Mouse (Mus musculus) midbrain, embryonic 10.5 days (tissue): ENCODE data around the gene Tcf15. TPM values are rescaled to one million over a fixed set of nuclear protein-coding genes. Genes with fewer than 3 reads are reported as not detected.

Experiments
- DNase-seq: peaks from one replicate; pipeline ENCODE4 v3.0.0-alpha.2; 2017; ENCODE audit warnings: low spot score
- H3K27ac ChIP-seq: fragments of 300-500 bp; sonication (generic); replicated peaks from 2 replicates; pipeline ENCODE4 v1.5.1; 2016; ENCODE audit warnings: mild to moderate bottlenecking
- H3K27me3 ChIP-seq: fragments of 300-500 bp; sonication (generic); 2 replicates; pipeline ENCODE4 v1.6.1; 2016; ENCODE audit warnings: low read depth, mild to moderate bottlenecking; ENCODE audit not compliant: poor library complexity, severe bottlenecking
- H3K36me3 ChIP-seq: fragments of 300-500 bp; sonication (generic); 2 replicates; pipeline ENCODE4 v1.6.1; 2016; ENCODE audit warnings: mild to moderate bottlenecking, moderate library complexity
- H3K4me1 ChIP-seq: fragments of 300-500 bp; sonication (generic); 2 replicates; pipeline ENCODE4 v1.6.1; 2016
- H3K4me3 ChIP-seq: fragments of 300-500 bp; sonication (generic); 2 replicates; pipeline ENCODE4 v1.5.1; 2016; ENCODE audit warnings: mild to moderate bottlenecking, moderate library complexity
- H3K9me3 ChIP-seq: fragments of 300-500 bp; sonication (generic); replicated peaks from 2 replicates; pipeline ENCODE4 v1.6.1; 2016; ENCODE audit warnings: mild to moderate bottlenecking
- WGBS: fragments of 180-500 bp; shearing (Covaris S2); methylation state at CpG from one replicate; pipeline ENCODE4 v1.1.7; 2016; 5-methylcytosine and 5-hydroxymethylcytosine counted together
- polyA plus RNA-seq: library from polyadenylated mRNA; unstranded; fragments of >200 nt; fragmentation: Nextera tagmentation; extraction: Ambion mirVana; gene quantifications from 2 replicates; pipeline ENCODE4 v1.2.1, GENCODE M21; 2016

Gene Tcf15
- polyA plus RNA-seq = 1.9 and 3.0 TPM in 2 replicates

- under 1% methylated on average over 118 of the region's 118 CpGs for WGBS
- no peaks in the 10 kb centered on the region for H3K36me3 ChIP-seq
- H3K9me3 ChIP-seq = no peaks in the 10 kb centered on the region
- peaks cover 91% of the 10 kb centered on the region for H3K27me3 ChIP-seq
- H3K27ac ChIP-seq = peak within 1 kb of the TSS; percentile 65
- peaks cover 30% of the 10 kb centered on the region for H3K4me1 ChIP-seq
- DNase-seq = peak; percentile 74
- peak within 1 kb of the TSS; percentile 59 for H3K4me3 ChIP-seq
Observed at GRCm38 (mm10) chr2:152143279-152144157, at the start of gene Tcf15. TSS of gene Tcf15 (plus strand) at chr2:152143561.

- H3K9me3 ChIP-seq = no peaks in the 10 kb centered on the region
- H3K27ac ChIP-seq = peak overlapping the region; percentile 67; the same call in 1 of the 2 replicates
- peaks cover 55% of the 10 kb centered on the region for H3K4me1 ChIP-seq
- H3K4me3 ChIP-seq = peak overlapping the region; percentile 39
- 4% methylated on average over 29 of the region's 29 CpGs for WGBS
- peak; percentile 33 for DNase-seq
- peaks cover 92% of the 10 kb centered on the region for H3K27me3 ChIP-seq
- H3K36me3 ChIP-seq = peaks cover 5% of the 10 kb centered on the region; the same call in 1 of the 2 replicates
Observed at GRCm38 (mm10) chr2:152094856-152095545, 48.4 kb upstream of the Tcf15 start.

- Histone ChIP-seq H3K27me3 (peaks cover 87% of the 10 kb centered on the region), H3K9me3 (no peaks in the 10 kb centered on the region), H3K4me3 (no peak overlapping the region), H3K36me3 (peaks cover 5% of the 10 kb centered on the region; the same call in 1 of the 2 replicates), H3K27ac (no peak overlapping the region), H3K4me1 (peaks cover 39% of the 10 kb centered on the region)
- no peak for DNase-seq
- WGBS = 84% methylated on average over 2 of the region's 2 CpGs
Observed at GRCm38 (mm10) chr2:152096922-152097321, 46.4 kb upstream of the Tcf15 start.

GRCm38 (mm10) chr2:152097916-152098315 lies 45.4 kb upstream of the Tcf15 start:
- no peaks in the 10 kb centered on the region for H3K9me3 ChIP-seq
- peaks cover 5% of the 10 kb centered on the region; the same call in 1 of the 2 replicates for H3K36me3 ChIP-seq
- peaks cover 39% of the 10 kb centered on the region for H3K4me1 ChIP-seq
- H3K27me3 ChIP-seq = peaks cover 85% of the 10 kb centered on the region
- WGBS = 83% methylated on average over 11 of the region's 11 CpGs
- DNase-seq = no peak
- H3K27ac ChIP-seq = no peak overlapping the region
- no peak overlapping the region for H3K4me3 ChIP-seq

- H3K27me3 ChIP-seq = peaks cover 83% of the 10 kb centered on the region
- no peaks in the 10 kb centered on the region for H3K9me3 ChIP-seq
- 81% methylated on average over 3 of the region's 3 CpGs for WGBS
- H3K4me1 ChIP-seq = peaks cover 23% of the 10 kb centered on the region
- no peaks in the 10 kb centered on the region for H3K36me3 ChIP-seq
- H3K27ac ChIP-seq = no peak overlapping the region
- no peak for DNase-seq
- no peak overlapping the region for H3K4me3 ChIP-seq
Observed at GRCm38 (mm10) chr2:152099538-152099937, 43.8 kb upstream of the Tcf15 start.

- no peak overlapping the region for H3K4me3 ChIP-seq
- H3K36me3 ChIP-seq = no peaks in the 10 kb centered on the region
- peaks cover 73% of the 10 kb centered on the region for H3K27me3 ChIP-seq
- WGBS = 84% methylated on average over 13 of the region's 13 CpGs
- no peak for DNase-seq
- no peaks in the 10 kb centered on the region for H3K9me3 ChIP-seq
- H3K27ac ChIP-seq = no peak overlapping the region
- peaks cover 33% of the 10 kb centered on the region for H3K4me1 ChIP-seq
Observed at GRCm38 (mm10) chr2:152101761-152102160, 41.6 kb upstream of the Tcf15 start.

GRCm38 (mm10) chr2:152102369-152102768 lies 41.0 kb upstream of the Tcf15 start:
- no peak overlapping the region for H3K27ac ChIP-seq
- DNase-seq = no peak
- H3K27me3 ChIP-seq = peaks cover 68% of the 10 kb centered on the region
- 73% methylated on average over 6 of the region's 6 CpGs for WGBS
- no peaks in the 10 kb centered on the region for H3K9me3 ChIP-seq
- H3K36me3 ChIP-seq = peaks cover 1% of the 10 kb centered on the region
- H3K4me3 ChIP-seq = no peak overlapping the region
- H3K4me1 ChIP-seq = peaks cover 34% of the 10 kb centered on the region

GRCm38 (mm10) chr2:152104711-152105317 lies 38.5 kb upstream of the Tcf15 start:
- 25% methylated on average over 17 of the region's 17 CpGs for WGBS
- H3K27me3 ChIP-seq = peaks cover 54% of the 10 kb centered on the region

GRCm38 (mm10) chr2:152105318-152106224 lies 37.8 kb upstream of the Tcf15 start, which contains the start of gene Srxn1:
TSS of gene Srxn1 (plus strand) at chr2:152105516.
- Histone ChIP-seq H3K36me3 (peaks cover 16% of the 10 kb centered on the region), H3K4me1 (peaks cover 26% of the 10 kb centered on the region), H3K27me3 (peaks cover 61% of the 10 kb centered on the region), H3K27ac (peak within 1 kb of the TSS; percentile 96), H3K9me3 (no peaks in the 10 kb centered on the region), H3K4me3 (peak within 1 kb of the TSS; percentile 75)
- peak; percentile 88 for DNase-seq
- WGBS = 2% methylated on average over 83 of the region's 84 CpGs

More at GRCm38 (mm10) chr2:152104711-152105317, 38.5 kb upstream of the Tcf15 start:
- no peaks in the 10 kb centered on the region for H3K9me3 ChIP-seq
- peaks cover 16% of the 10 kb centered on the region for H3K36me3 ChIP-seq
- peak overlapping the region; percentile 75 for H3K4me3 ChIP-seq
- H3K27ac ChIP-seq = peak overlapping the region; percentile 96
- DNase-seq = no peak
- peaks cover 26% of the 10 kb centered on the region for H3K4me1 ChIP-seq

GRCm38 (mm10) chr2:152106225-152106595 lies 37.2 kb upstream of the Tcf15 start:
- 87% methylated on average over 3 of the region's 3 CpGs for WGBS
- Histone ChIP-seq H3K4me1 (peaks cover 26% of the 10 kb centered on the region), H3K27ac (peak overlapping the region; percentile 96; the same call in 1 of the 2 replicates)

GRCm38 (mm10) chr2:152106597-152106996 lies 36.8 kb upstream of the Tcf15 start:
- Histone ChIP-seq H3K4me1 (peaks cover 26% of the 10 kb centered on the region), H3K36me3 (peaks cover 16% of the 10 kb centered on the region), H3K27me3 (peaks cover 56% of the 10 kb centered on the region), H3K9me3 (no peaks in the 10 kb centered on the region), H3K27ac (no peak overlapping the region), H3K4me3 (peak overlapping the region; percentile 75; the same call in 1 of the 2 replicates)
- 95% methylated on average over 10 of the region's 10 CpGs for WGBS
- DNase-seq = no peak

More at GRCm38 (mm10) chr2:152106225-152106595, 37.2 kb upstream of the Tcf15 start:
- H3K9me3 ChIP-seq = no peaks in the 10 kb centered on the region
- peaks cover 60% of the 10 kb centered on the region for H3K27me3 ChIP-seq
- H3K36me3 ChIP-seq = peaks cover 16% of the 10 kb centered on the region
- DNase-seq = no peak
- H3K4me3 ChIP-seq = peak overlapping the region; percentile 75
